Mouse (Mus musculus): ENCODE measurements at regions not wholly inside any gene's neighbourhood (a gene's known extent, or its start where the extent isn't known, plus 50 kb on each side); places are given as distances from the start of the nearest gene placed in this dataset.

DNA sequence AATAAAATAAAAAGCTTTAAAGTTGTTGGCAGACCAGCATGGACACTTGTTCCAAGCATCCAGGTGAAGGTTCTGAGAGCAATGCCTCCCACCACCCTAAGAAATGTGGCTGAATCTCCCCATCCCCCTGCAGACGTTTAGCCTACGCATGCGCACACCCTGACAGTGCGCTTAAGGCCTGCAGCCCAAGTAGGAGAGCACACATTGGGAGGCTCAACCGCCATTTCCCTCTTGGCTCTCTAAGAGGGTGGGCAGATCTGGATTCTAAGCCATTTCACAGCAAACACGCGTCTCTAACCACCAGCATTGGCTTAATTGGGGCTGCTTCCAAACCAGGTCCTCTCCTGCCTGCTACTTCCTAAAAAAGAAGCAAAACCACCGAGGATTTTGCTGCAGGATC is 106.6 kb downstream of the Barhl2 start:
- no peaks in the 10 kb centered on the region for H3K36me3 ChIP-seq (ENCODE audit: control insufficient read depth, insufficient read depth, low read length)
- H3K27ac ChIP-seq (replicated peaks): no peak overlapping the region
- 87% methylated on average over 8 of the region's 8 CpGs for WGBS
- no peak overlapping the region for H3K4me3 ChIP-seq (ENCODE audit: low read depth, low read length)
- TF ChIP-seq EP300 (optimal IDR thresholded peaks at IDR 0.05) (no peak), CTCF (IDR thresholded peaks at IDR 0.05; ENCODE audit: low read depth) (no peak)
- DNase-seq (ENCODE audit: low spot score): no peak
- H3K4me2 ChIP-seq (replicated peaks; ENCODE audit: low read depth): no peak overlapping the region
- no peaks in the 10 kb centered on the region for H3K27me3 ChIP-seq (ENCODE audit: control insufficient read depth, insufficient read depth, low read length)
- no peaks in the 10 kb centered on the region for H3K4me1 ChIP-seq (replicated peaks; ENCODE audit: control insufficient read depth, insufficient read depth)
- ATAC-seq (ENCODE audit: low FRiP score, low TSS enrichment): no peak
- H3K9me3 ChIP-seq (ENCODE audit: control insufficient read depth, low read length): no peaks in the 10 kb centered on the region
- no peak overlapping the region for H3K9ac ChIP-seq (ENCODE audit: low read length)

- H3K4me3 ChIP-seq (ENCODE audit: low read depth, low read length): no peak overlapping the region
- DNase-seq (ENCODE audit: low spot score): no peak
- H3K9ac ChIP-seq (ENCODE audit: low read length): no peak overlapping the region
- WGBS: 60% methylated on average over 10 of the region's 10 CpGs
- no peak for ATAC-seq (ENCODE audit: low FRiP score, low TSS enrichment)
- H3K9me3 ChIP-seq (ENCODE audit: control insufficient read depth, low read length): no peaks in the 10 kb centered on the region
- H3K4me2 ChIP-seq (replicated peaks; ENCODE audit: low read depth): no peak overlapping the region
- no peaks in the 10 kb centered on the region for H3K27me3 ChIP-seq (ENCODE audit: control insufficient read depth, insufficient read depth, low read length)
- H3K36me3 ChIP-seq (ENCODE audit: control insufficient read depth, insufficient read depth, low read length): no peaks in the 10 kb centered on the region
- no peak for TF ChIP-seq CTCF (IDR thresholded peaks at IDR 0.05; ENCODE audit: low read depth)
- no peak overlapping the region for H3K27ac ChIP-seq (replicated peaks)
- H3K4me1 ChIP-seq (replicated peaks; ENCODE audit: control insufficient read depth, insufficient read depth): no peaks in the 10 kb centered on the region
Observed at GRCm38 (mm10) chr5:106349851-106350515, 108.0 kb downstream of the Barhl2 start.

GRCm38 (mm10) chr5:106344308-106344707 is 113.7 kb downstream of the Barhl2 start:
- no peak overlapping the region for H3K4me3 ChIP-seq (ENCODE audit: low read depth, low read length)
- no peaks in the 10 kb centered on the region for H3K4me1 ChIP-seq (replicated peaks; ENCODE audit: control insufficient read depth, insufficient read depth)
- no peaks in the 10 kb centered on the region for H3K27me3 ChIP-seq (ENCODE audit: control insufficient read depth, insufficient read depth, low read length)
- ATAC-seq (ENCODE audit: low FRiP score, low TSS enrichment) (no peak), DNase-seq (ENCODE audit: low spot score) (no peak)
- no peak overlapping the region for H3K4me2 ChIP-seq (replicated peaks; ENCODE audit: low read depth)
- TF ChIP-seq CTCF (IDR thresholded peaks at IDR 0.05; ENCODE audit: low read depth) (no peak; the same call in 1 of the 2 replicates), EP300 (optimal IDR thresholded peaks at IDR 0.05) (no peak)
- WGBS: 9% methylated on average over 8 of the region's 8 CpGs
- no peaks in the 10 kb centered on the region for H3K36me3 ChIP-seq (ENCODE audit: control insufficient read depth, insufficient read depth, low read length)
- no peak overlapping the region for H3K27ac ChIP-seq (replicated peaks)
- no peak overlapping the region for H3K9ac ChIP-seq (ENCODE audit: low read length)
- no peaks in the 10 kb centered on the region for H3K9me3 ChIP-seq (ENCODE audit: control insufficient read depth, low read length)

DNA sequence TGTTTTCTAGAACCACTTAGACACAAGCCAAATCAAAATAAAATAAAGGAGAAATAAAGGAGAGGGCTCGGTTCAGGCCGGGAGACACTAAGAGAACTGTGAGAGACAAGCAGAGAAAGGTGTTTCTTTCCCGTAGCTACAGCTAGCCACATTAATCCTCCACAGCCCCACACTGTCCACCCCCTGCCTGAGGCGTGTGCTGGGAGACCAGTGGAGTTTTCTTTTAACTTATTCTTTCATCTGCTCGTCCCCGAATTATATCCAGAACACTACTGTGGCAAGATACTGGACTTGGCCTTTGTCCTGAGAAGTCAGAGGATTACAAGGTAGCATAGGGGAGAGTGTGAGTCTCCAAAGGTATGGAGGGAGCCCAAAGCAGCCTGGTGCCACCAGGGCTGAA is 114.4 kb downstream of the Barhl2 start:
- no peak overlapping the region for H3K4me3 ChIP-seq (ENCODE audit: low read depth, low read length)
- H3K4me1 ChIP-seq (replicated peaks; ENCODE audit: control insufficient read depth, insufficient read depth): no peaks in the 10 kb centered on the region
- TF ChIP-seq CTCF (IDR thresholded peaks at IDR 0.05; ENCODE audit: low read depth) (no peak), EP300 (optimal IDR thresholded peaks at IDR 0.05) (no peak)
- no peak overlapping the region for H3K27ac ChIP-seq (replicated peaks)
- no peaks in the 10 kb centered on the region for H3K27me3 ChIP-seq (ENCODE audit: control insufficient read depth, insufficient read depth, low read length)
- no peak overlapping the region for H3K4me2 ChIP-seq (replicated peaks; ENCODE audit: low read depth)
- 41% methylated on average over 6 of the region's 6 CpGs for WGBS
- no peak for DNase-seq (ENCODE audit: low spot score)
- H3K9ac ChIP-seq (ENCODE audit: low read length): no peak overlapping the region
- ATAC-seq (ENCODE audit: low FRiP score, low TSS enrichment): no peak
- no peaks in the 10 kb centered on the region for H3K9me3 ChIP-seq (ENCODE audit: control insufficient read depth, low read length)
- no peaks in the 10 kb centered on the region for H3K36me3 ChIP-seq (ENCODE audit: control insufficient read depth, insufficient read depth, low read length)

DNA sequence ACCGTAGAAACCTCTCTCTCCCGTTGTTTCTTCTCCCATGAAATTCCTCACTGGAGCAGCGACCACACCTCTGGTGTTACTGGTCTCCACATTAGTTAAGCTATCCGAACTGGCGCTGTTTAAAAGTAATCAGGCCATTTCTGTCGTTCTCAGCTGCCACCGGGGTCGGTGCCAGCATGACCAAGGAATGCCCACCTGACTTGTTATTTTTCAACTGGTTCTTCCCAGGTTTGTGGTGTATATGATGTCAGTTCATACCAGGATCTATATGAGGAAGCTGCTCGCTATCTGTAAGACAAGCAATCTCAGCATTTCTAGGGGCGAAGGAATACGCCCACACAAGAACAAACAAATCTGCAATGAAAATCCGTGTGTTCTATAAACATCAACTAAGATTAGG is 116.6 kb downstream of the Barhl2 start:
- 47% methylated on average over 12 of the region's 12 CpGs for WGBS
- H3K36me3 ChIP-seq (ENCODE audit: control insufficient read depth, insufficient read depth, low read length): no peaks in the 10 kb centered on the region
- ATAC-seq (ENCODE audit: low FRiP score, low TSS enrichment) (no peak), DNase-seq (ENCODE audit: low spot score) (no peak)
- no peak overlapping the region for H3K4me2 ChIP-seq (replicated peaks; ENCODE audit: low read depth)
- TF ChIP-seq EP300 (optimal IDR thresholded peaks at IDR 0.05) (no peak), CTCF (IDR thresholded peaks at IDR 0.05; ENCODE audit: low read depth) (no peak)
- no peak overlapping the region for H3K4me3 ChIP-seq (ENCODE audit: low read depth, low read length)
- no peak overlapping the region for H3K27ac ChIP-seq (replicated peaks)
- no peaks in the 10 kb centered on the region for H3K4me1 ChIP-seq (replicated peaks; ENCODE audit: control insufficient read depth, insufficient read depth)
- H3K27me3 ChIP-seq (ENCODE audit: control insufficient read depth, insufficient read depth, low read length): no peaks in the 10 kb centered on the region
- no peak overlapping the region for H3K9ac ChIP-seq (ENCODE audit: low read length)
- no peaks in the 10 kb centered on the region for H3K9me3 ChIP-seq (ENCODE audit: control insufficient read depth, low read length)

DNA sequence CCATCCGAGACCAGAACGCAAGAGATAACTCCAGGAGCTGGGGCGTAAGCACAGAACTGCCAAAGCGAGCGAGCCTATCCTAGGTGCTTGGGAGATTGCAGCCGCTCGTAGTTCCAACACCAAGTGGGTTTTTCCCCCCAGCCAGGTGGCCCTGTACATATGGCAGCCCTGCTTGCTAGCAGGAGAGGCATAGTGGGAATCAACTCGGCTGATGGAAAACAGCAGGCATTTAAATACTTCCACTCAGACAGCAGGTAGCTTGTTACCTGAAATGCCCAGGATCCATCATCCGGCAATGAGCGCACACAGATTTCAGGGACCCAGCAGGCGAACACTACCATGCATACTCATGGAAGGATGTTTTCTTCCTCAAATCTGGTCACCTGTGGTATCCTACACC is 122.3 kb downstream of the Barhl2 start:
- no peak overlapping the region for H3K9ac ChIP-seq (ENCODE audit: low read length)
- no peak overlapping the region for H3K4me3 ChIP-seq (ENCODE audit: low read depth, low read length)
- 85% methylated on average over 11 of the region's 11 CpGs for WGBS
- H3K9me3 ChIP-seq (ENCODE audit: control insufficient read depth, low read length): no peaks in the 10 kb centered on the region
- no peaks in the 10 kb centered on the region for H3K36me3 ChIP-seq (ENCODE audit: control insufficient read depth, insufficient read depth, low read length)
- no peak for DNase-seq (ENCODE audit: low spot score)
- no peak overlapping the region for H3K27ac ChIP-seq (replicated peaks)
- no peaks in the 10 kb centered on the region for H3K27me3 ChIP-seq (ENCODE audit: control insufficient read depth, insufficient read depth, low read length)
- no peak for ATAC-seq (ENCODE audit: low FRiP score, low TSS enrichment)
- no peak overlapping the region for H3K4me2 ChIP-seq (replicated peaks; ENCODE audit: low read depth)
- TF ChIP-seq EP300 (optimal IDR thresholded peaks at IDR 0.05): no peak
- TF ChIP-seq CTCF (IDR thresholded peaks at IDR 0.05; ENCODE audit: low read depth): no peak
- no peaks in the 10 kb centered on the region for H3K4me1 ChIP-seq (replicated peaks; ENCODE audit: control insufficient read depth, insufficient read depth)
